Mouse (Mus musculus): ENCODE data around the gene Gm49339. TPM values are rescaled to one million over a fixed set of nuclear protein-coding genes. Genes with fewer than 3 reads are reported as not detected.

Gm49339 gene
- total RNA-seq (2023), result not detected

GRCm38 (mm10) chr10:51480397-51480796 lies at the start of gene Gm49339, which contains the start of gene Lilr4b:
Gene Gm49339, plus strand, starts transcription at chr10:51480612.
Gene Lilr4b, plus strand, starts transcription at chr10:51480632.

GRCm38 (mm10) chr10:51490691-51491090 lies 10.3 kb downstream of the Gm49339 start, which contains the start of gene Lilrb4a:
Gene Lilrb4a, plus strand, starts transcription at chr10:51490956.

Other genes with a start within 250 kb of the Gm49339 start
- gene Lilr4b, start within 50 bp of the Gm49339 start, total RNA-seq (2023), result 13.4 TPM
- gene Lilrb4a, start 10.3 kb downstream of the Gm49339 start, total RNA-seq (2023), result 19.4 TPM
- gene Fam162b, start 109.9 kb downstream of the Gm49339 start, total RNA-seq (2023), result not detected
- gene Gprc6a, start 150.8 kb downstream of the Gm49339 start, total RNA-seq (2023), result not detected
- gene Rfx6, start 197.1 kb downstream of the Gm49339 start, total RNA-seq (2023), result not detected

Data from CD4-positive naive resting alpha-beta T cell, adult 76 days (primary cell).